Mouse (Mus musculus): Measurements from ENCODE around the gene Kmt2e. TPM values are rescaled to one million over a fixed set of nuclear protein-coding genes. Genes with fewer than 3 reads are reported as not detected.
A peak's percentile ranks its signal among the peaks of the same experiment; 100 is the strongest.

Kmt2e gene
- 21.2 and 21.3 TPM in 2 replicates for total RNA-seq (2012; rRNA removed)
- 7.2 and 10.2 TPM in 2 replicates for total RNA-seq (2014; rRNA removed)
- 24.6 and 29.7 TPM in 2 replicates for polyA plus RNA-seq (2012; ENCODE audit: insufficient read length, low read depth)

GRCm38 (mm10) chr5:23433720-23434597, at the start of gene Kmt2e:
Gene Kmt2e (plus strand): TSS chr5:23434441.
- Histone ChIP-seq H3K4me3 (replicated peaks in 1 of 3; ENCODE audit: low read depth in 2 of 3, low read length in 2 of 3, poor library complexity in 1 of 3) (peak within 1 kb of the TSS; percentile 76 to 98 (median 92)), H3K36me3 (replicated peaks in 1 of 2; ENCODE audit: control insufficient read depth in 1 of 2, insufficient read depth in 1 of 2, low read length in 1 of 2) (no peaks in the 10 kb centered on the region), H3K4me2 (ENCODE audit: insufficient read depth, low read depth, poor library complexity, severe bottlenecking) (peak within 1 kb of the TSS; percentile 7; the same call in 1 of the 2 replicates), H3K9me3 (replicated peaks; ENCODE audit: low read length) (no peaks in the 10 kb centered on the region), H3K27ac (ENCODE audit: insufficient read depth, low read depth) (peak within 1 kb of the TSS; percentile 100), H3K9ac (ENCODE audit: insufficient read depth, low read depth) (peak within 1 kb of the TSS; percentile 89), H3K4me1 (ENCODE audit: control insufficient read depth in 1 of 2, insufficient read depth in 2 of 2) (peaks cover 0 to 8% of the 10 kb centered on the region in 2 experiments; a peak in 2 of 4 replicates), H3K79me2 (replicated peaks; ENCODE audit: control insufficient read depth, extremely low read depth, insufficient read depth, poor library complexity, severe bottlenecking) (peaks cover 58% of the 10 kb centered on the region), H3K27me3 (replicated peaks) (no peaks in the 10 kb centered on the region)
- peak; percentile 79 for DNase-seq (ENCODE audit: extremely low read depth)
- TF ChIP-seq RCOR1 (conservative IDR thresholded peaks at IDR 0.05; ENCODE audit: low read depth, low read length) (peak; percentile 55), ZMIZ1 (IDR thresholded peaks at IDR 0.05; ENCODE audit: low read depth, low read length) (peak; percentile 50), KAT2A (IDR thresholded peaks at IDR 0.05; ENCODE audit: insufficient replicate concordance, low read length) (0 out of 2 replicates have a peak, but pooled peaks have one; percentile 36), MYC (IDR thresholded peaks at IDR 0.05; ENCODE audit: low read depth, low read length) (0 out of 2 replicates have a peak, but pooled peaks have one; percentile 14), RAD21 (IDR thresholded peaks at IDR 0.05; ENCODE audit: low read depth, low read length) (no peak), ELF1 (IDR thresholded peaks at IDR 0.05; ENCODE audit: low read depth, low read length) (no peak), USF1 (IDR thresholded peaks at IDR 0.05; ENCODE audit: low read depth, low read length) (no peak), MAZ (IDR thresholded peaks at IDR 0.05; ENCODE audit: low read depth, low read length) (peak; percentile 59), HCFC1 (IDR thresholded peaks at IDR 0.05; ENCODE audit: low read depth, low read length) (peak; percentile 74), GABPA (IDR thresholded peaks at IDR 0.05; ENCODE audit: insufficient replicate concordance, low read depth, low read length) (no peak), E2F4 (IDR thresholded peaks at IDR 0.05; ENCODE audit: insufficient replicate concordance, low read depth, low read length) (no peak), IRF4 (IDR thresholded peaks at IDR 0.05; ENCODE audit: low read depth, low read length) (peak; percentile 52), NELFE (IDR thresholded peaks at IDR 0.05; ENCODE audit: low read depth, low read length) (peak; percentile 75), MEF2A (IDR thresholded peaks at IDR 0.05; ENCODE audit: borderline replicate concordance, low read depth, low read length) (peak; percentile 52; the same call in 1 of the 2 replicates), POLR2A (IDR thresholded peaks at IDR 0.05; ENCODE audit: low read depth, low read length) (peak; percentile 86), SMC3 (IDR thresholded peaks at IDR 0.05; ENCODE audit: low read depth, low read length) (no peak; the same call in 1 of the 2 replicates), ZKSCAN1 (IDR thresholded peaks at IDR 0.05; ENCODE audit: borderline replicate concordance, low read depth, low read length) (no peak), POLR2AphosphoS2 (IDR thresholded peaks at IDR 0.05; ENCODE audit: low read depth, low read length) (no peak; the same call in none of the 2 replicates), CHD2 (IDR thresholded peaks at IDR 0.05; ENCODE audit: low read length) (peak; percentile 68), TCF12 (IDR thresholded peaks at IDR 0.05; ENCODE audit: low read depth, low read length) (peak; percentile 69), ETS1 (conservative IDR thresholded peaks at IDR 0.05; ENCODE audit: low read depth, low read length) (peak; percentile 17; the same call in 1 of the 2 replicates), JUND (conservative IDR thresholded peaks at IDR 0.05; ENCODE audit: low read depth, low read length) (no peak), CHD1 (IDR thresholded peaks at IDR 0.05; ENCODE audit: low read depth, low read length) (peak; percentile 45; the same call in 1 of the 2 replicates), SIN3A (IDR thresholded peaks at IDR 0.05; ENCODE audit: low read length) (peak; percentile 62), MXI1 (IDR thresholded peaks at IDR 0.05; ENCODE audit: low read depth, low read length) (peak; percentile 25; the same call in 1 of the 2 replicates), ZC3H11A (IDR thresholded peaks at IDR 0.05; ENCODE audit: low read depth, low read length) (no peak), MAX (IDR thresholded peaks at IDR 0.05; ENCODE audit: low read length) (peak; percentile 37), ZNF384 (IDR thresholded peaks at IDR 0.05; ENCODE audit: low read depth, low read length) (no peak), NRF1 (IDR thresholded peaks at IDR 0.05; ENCODE audit: low read depth, low read length) (peak; percentile 86), CTCF (conservative IDR thresholded peaks at IDR 0.05 in 1 of 2, IDR thresholded peaks at IDR 0.05 in 1 of 2; ENCODE audit: low read depth in 2 of 2, low read length in 2 of 2) (peak in 1 of 2 experiments; percentile 39; a peak in 2 of 4 replicates)
- dilution Hi-C loops (cut with MboI; ENCODE audit: extremely low pct_ligation_motif_present, extremely low pct_unique_long_range_greater_than_20kb, low sequenced_read_pairs): no loop called here
- in situ Hi-C loops (cut with MboI; ENCODE audit: low pct_ligation_motif_present, low pct_unique_long_range_greater_than_20kb, low sequenced_read_pairs): no loop called here

Measured in CH12.LX (cell line).